Mouse (Mus musculus) lung, adult 2 months (tissue): ENCODE results near the gene Hmcn1.

Source experiments
- CTCF ChIP-seq: fragments of 200-500 bp; IDR thresholded peaks from 2 replicates; pipeline ENCODE4 v1.5.1; 2011; ENCODE audit warnings: mild to moderate bottlenecking, low read length, control low read depth; ENCODE audit not compliant: insufficient read depth
- POLR2A ChIP-seq: fragments of 200-500 bp; IDR thresholded peaks from 2 replicates; pipeline ENCODE4 v1.6.1; 2011; ENCODE audit warnings: low read depth, mild to moderate bottlenecking, control low read depth, low read length, borderline replicate concordance; ENCODE audit errors: extremely low read depth

DNA sequence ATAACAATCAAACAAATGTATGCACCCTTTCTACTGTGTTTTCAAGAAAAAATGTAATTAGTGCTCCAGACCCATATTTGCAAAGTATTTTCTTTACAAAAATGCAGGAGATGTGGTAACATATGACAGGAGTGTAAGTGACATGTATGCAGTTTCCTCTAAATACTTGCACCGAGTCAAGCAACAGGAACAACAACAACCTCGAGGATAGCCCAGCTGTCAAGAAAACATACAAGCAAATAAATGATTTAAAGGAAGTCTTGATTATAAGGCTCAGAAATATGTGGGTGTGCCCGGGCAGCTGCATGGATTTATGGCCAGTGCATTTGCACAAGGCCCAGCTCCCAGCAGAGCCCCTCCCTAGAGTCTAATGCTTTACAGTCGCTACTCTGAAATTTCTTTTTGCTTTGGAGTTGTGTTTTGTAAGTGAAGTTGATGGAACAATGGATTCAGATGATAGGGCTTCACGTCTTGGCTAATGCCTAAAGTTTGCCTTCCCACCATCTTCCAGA lies 99.5 kb downstream of the Hmcn1 start:
- TF ChIP-seq CTCF, result no peak
- no peak for TF ChIP-seq POLR2A
